Mouse (Mus musculus) thymus, postnatal 36 days (tissue): ENCODE results near the gene Scn2b.

ENCODE experiments used
- DNase-seq, 2 experiments: peaks; one replicate each; pipeline ENCODE4 v3.0.0; 2022; ENCODE audit warnings: mixed read lengths in 2 of 2

Gene Scn2b

GRCm38 (mm10) chr9:45119954-45120530 is 2.5 kb downstream of the Scn2b start:
- DNase-seq: no peak

- DNase-seq: no peak
Measured at GRCm38 (mm10) chr9:45120567-45120966, 3.0 kb downstream of the Scn2b start.

DNA sequence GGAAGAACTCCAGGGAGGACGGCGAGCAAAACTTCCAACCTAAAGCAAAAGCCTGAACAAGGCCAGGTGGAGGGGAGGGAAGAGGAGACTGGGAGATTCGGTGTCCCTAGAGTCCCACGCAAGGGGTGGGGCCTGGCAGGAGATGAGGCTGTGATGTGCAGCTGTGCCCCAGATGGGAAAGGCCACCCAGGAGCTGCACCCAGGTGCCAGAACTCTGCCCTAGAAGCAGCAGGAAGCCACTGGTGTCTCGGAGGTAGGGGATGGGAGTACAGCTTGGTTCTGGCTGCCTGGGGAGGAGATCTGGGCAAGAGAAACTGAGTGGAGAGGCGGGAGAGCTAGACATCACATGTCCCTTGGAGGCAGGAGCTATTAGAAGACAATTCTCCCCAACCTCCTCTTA is 3.4 kb downstream of the Scn2b start:
- peak; percentile 78 to 90 for DNase-seq

DNA sequence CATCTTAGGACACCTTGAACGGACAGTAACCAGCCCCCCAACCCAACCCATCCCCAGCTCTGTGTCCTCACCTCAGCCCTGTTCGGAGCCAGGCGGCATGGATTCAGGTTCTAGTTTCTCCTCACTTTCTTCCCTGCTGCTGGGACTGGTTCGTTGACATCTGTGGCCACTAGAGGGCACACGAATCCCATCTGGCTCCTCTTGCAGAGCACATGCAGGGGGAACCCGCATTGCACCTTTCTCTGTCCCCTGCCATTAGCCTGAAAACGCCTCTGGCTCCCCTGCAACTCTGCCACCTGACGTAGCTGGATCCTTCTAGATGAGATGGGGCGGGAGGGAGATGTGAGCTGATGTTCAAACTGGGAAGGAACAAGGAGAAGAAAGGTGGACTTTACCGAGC is 4.2 kb downstream of the Scn2b start:
- peak; percentile 84 to 88 for DNase-seq

DNA sequence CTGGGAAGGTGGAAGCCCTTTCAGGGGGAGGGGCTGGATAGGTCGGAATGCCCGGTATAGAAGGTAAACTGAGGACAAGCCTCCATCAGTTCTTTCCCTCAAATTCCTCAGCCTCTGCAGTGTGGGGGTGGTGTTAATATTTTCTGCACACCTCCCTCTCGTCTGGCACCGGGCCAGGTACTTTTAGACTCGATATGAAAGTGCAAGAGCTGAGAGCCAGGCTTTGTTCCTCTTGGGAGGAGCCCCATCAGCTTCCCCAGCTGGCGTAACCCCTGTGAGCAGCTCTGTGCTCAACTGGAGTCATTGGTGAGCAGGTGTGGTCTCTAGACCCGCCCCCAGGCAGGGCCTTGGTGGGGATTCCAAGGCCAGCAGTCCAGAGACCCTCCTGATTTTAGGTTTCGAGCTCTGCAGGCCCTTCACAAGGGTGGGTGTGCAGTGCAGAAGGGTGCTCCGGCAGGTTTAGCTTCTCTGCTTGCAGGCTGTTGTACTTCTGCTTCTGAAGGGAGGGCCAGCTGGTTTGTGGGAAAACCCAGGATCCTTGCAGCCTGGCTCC is 4.7 kb downstream of the Scn2b start:
- peak; percentile 69 to 79 for DNase-seq

DNA sequence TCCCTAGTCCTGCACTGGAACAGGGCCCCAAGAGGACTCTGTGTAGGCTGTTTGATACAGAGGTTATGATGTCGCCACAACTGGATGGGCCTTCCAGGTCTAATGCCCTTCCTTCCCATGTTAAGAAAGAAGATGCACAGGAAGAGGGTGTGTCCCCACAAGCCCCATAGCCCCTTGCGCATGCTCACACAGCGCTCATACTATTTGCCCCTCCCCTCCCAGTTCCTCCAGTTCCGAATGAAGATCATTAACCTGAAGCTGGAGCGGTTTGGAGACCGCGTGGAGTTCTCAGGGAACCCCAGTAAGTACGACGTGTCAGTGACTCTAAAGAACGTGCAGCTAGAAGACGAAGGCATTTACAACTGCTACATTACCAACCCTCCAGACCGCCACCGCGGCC is 7.6 kb downstream of the Scn2b start:
- no peak for DNase-seq

DNA sequence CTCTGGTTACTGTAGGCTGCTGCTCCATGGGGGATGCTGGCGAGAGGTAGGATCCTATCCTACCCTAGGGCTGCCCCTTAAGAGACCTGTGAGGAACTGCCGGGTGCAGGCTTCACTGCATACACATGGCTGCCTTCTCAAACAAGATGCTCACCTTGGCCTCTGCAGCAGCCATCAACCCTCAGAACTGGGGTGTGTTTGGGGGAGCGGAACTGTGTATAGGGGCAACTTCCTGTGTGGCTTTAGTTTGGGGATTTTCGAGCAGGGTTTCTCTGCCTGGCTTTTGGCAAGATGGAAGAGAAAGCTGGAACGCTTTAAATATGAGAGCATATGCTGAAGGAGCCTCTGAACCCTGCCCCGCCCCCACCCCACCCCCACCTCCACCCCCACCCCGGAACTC is 9.4 kb downstream of the Scn2b start:
- peak in 1 of 2 experiments; percentile 59 for DNase-seq

- DNase-seq: peak in 1 of 2 experiments; percentile 55
Measured at GRCm38 (mm10) chr9:45130119-45130518, 12.5 kb downstream of the Scn2b start.

DNA sequence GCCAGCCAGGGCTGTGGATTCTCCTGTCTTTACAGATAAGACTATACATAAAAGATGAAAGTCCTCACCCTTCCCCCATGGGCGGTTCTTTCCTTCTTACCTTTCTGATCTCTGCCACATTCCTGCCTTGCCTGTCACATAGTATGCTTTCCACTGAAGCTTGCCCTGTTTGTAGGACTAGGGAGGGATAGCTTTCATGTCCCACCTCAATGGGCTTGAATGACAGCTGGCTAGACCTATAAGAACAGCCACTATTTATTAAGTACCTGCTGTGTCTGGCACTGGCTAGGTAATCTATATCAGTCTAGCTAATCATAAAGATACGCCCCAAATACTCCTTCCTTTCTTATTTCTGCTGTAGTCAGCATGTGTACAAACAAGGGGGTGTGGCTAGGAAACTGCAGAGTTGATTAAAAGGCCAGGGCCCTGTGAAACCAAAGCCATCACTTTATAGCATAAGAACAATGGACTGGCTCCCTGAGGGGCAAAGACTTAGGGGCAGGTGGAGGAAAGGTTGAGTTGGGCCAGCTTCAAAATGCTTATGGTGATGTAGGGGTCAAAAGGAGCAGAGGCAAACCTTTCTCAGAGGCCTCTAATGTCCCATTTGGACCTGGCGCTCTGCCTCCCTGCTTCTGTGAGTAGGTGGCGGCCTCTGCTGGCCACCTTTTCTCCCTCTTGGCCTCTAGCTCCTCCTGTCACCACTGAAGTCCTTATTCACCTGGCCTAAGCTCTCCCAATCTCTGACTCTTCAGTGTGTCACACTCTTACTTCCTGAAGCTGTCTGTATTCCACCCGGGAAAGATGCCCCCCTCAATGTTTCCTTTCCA is 16.1 kb downstream of the Scn2b start:
- peak; percentile 80 to 83 for DNase-seq

- DNase-seq: no peak
Measured at GRCm38 (mm10) chr9:45136442-45137169, 19.0 kb downstream of the Scn2b start.

DNA sequence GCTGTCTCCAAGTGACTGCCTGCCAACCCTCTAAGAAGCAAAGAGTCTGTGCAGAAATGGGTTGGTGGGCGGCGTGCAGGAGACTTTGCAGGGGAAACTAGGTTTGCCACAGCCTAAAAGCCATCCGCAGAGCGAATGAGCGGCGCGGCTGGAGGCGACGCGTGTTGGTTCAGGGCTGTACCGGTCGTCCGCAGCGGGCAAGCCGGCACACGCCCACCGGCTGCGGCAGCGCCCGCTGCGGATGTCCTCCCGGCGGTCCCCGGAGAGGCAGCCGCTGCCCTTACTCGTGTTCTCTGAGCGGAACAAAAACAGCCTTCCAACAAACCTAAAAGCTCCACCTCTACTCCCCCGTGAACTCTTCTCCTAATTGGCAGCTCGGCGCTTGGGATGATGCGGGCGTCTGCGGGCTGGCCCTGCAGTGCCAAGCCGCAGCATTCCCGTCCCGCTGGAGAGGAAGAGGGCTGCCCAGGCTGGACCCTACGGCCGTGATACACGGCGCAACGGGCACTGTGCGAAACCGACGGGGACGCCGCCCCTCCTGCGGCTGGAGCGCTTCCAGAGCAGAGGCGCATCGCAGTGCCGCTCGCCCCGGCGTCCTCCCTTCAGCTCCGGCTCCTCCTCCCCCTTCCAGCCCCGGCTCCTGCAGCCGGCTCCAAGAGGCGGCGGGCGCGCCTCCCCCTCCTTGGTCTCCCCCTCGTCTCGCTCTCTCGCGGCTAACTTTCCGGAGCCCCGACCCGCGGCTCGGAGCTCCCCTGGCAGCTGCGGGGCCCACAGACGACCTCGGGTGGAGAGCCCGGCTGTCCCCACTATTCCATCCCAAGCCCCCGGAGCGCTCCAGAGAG is 20.8 kb downstream of the Scn2b start, which contains the start of gene Scn4b:
Gene Scn4b, plus strand, starts transcription at position 205 of the 842 bp plus-strand sequence.
- peak; percentile 61 to 78 for DNase-seq

- peak in 1 of 2 experiments; percentile 34 for DNase-seq
Measured at GRCm38 (mm10) chr9:45139082-45139481, 21.5 kb downstream of the Scn2b start.

DNA sequence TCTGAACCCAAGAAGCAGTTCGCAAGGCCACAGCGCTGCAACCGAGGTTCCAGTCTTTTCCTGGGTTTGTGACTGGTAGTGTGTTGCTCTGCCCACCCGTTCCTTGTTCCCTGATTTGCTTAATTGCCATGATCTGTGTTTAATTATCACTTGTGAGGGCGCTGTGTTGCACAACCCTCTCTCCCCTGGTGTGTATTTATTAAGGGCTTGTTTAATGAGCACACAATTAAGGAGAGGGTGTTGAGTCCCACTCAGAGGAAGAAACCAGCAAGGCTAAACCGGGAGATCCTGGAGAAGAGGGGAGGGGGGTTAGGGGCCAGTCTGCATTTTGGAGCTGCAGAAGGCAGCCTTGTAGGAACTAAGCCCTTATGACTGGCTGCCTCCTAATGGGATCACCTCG is 23.4 kb downstream of the Scn2b start:
- peak in 1 of 2 experiments; percentile 3 for DNase-seq

- DNase-seq: peak in 1 of 2 experiments; percentile 13
Measured at GRCm38 (mm10) chr9:45142686-45143085, 25.1 kb downstream of the Scn2b start.

- no peak for DNase-seq
Measured at GRCm38 (mm10) chr9:45145533-45146266, 28.1 kb downstream of the Scn2b start.

GRCm38 (mm10) chr9:45146267-45146597 is 28.6 kb downstream of the Scn2b start:
- DNase-seq: peak; percentile 83 to 86

DNA sequence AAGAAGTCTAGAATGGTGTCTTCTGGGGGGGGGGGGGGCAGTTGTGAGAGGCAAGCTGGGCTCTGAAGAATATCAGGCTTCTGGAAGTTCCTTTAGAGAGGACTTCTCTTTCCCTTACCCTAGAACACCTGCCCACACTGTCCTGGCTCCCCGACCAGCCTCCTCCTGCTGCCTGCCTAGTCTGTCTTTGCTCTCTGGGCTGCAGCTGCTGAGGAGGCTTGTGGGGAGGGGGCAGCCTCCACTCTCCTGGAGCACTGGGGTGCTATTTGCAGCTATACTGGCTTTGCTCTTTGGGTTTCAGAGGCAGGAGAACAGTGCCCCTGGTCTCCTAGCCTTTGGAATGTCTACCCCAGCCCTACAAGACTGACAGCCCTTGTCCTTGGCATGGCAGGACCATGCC is 33.4 kb downstream of the Scn2b start:
- peak in 1 of 2 experiments; percentile 58 for DNase-seq

DNA sequence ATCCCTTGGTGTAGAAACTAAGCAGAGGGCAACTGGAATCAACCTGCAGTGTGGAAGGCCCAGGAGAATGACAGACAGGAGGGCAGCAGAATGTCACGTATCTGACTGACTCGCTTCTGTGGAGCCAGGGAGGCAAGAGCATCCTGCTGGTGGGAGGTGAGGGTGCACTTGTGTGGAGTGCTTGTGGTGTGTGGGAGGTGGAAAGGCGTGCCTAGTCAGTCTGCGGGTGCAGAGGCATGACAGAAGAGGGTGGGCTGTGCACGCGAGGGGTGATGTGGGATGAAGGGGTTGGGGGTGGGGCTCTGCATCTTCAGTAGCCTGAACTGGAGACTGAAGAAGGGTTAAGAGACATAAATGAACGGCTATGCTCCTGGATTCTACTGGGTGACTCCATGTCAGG is 35.8 kb downstream of the Scn2b start:
- DNase-seq: peak; percentile 62 to 80

DNA sequence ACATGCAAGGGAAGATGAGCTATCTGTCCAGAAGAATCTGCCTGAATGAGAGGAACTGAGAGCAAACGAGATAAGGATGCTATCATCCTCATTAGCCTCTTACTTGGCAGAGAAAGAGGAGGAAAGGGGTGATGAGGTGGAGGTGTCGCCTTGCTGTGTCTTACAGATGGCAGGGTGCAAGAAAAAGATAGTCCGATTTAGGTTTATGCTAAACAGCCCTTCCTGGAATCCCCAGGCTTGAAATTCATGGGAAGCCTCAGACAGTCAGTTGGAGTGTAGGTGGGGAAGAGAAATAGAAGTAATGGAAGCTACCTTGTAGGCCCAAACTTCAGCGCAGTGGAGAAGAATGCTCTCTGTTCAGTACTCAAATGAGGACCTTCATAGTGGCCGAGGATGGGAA is 50.3 kb downstream of the Scn2b start:
- DNase-seq: no peak

GRCm38 (mm10) chr9:45170150-45170549 is 52.6 kb downstream of the Scn2b start:
- DNase-seq: no peak

GRCm38 (mm10) chr9:45171073-45171610 is 53.6 kb downstream of the Scn2b start:
- DNase-seq: no peak
